Mouse (Mus musculus): ENCODE results near the gene Nell1. TPM values are rescaled to one million over a fixed set of nuclear protein-coding genes. Genes with fewer than 3 reads are reported as not detected.

Nell1 gene
- polyA plus RNA-seq, 1 experiment from 2014 or later = 0.35 TPM

GRCm38 (mm10) chr7:50514830-50515229 lies 540.2 kb downstream of the Nell1 start:
- no peak overlapping the region for H3K27ac ChIP-seq
- H3K9me3 ChIP-seq = no peaks in the 10 kb centered on the region
- H3K4me1 ChIP-seq = 0 out of 2 replicates have a peak, but pooled peaks cover 4% of the 10 kb centered on the region
- WGBS = 82% methylated on average over 3 of the region's 3 CpGs
- no peaks in the 10 kb centered on the region for H3K27me3 ChIP-seq (ENCODE audit: poor library complexity, severe bottlenecking)
- no peak for DNase-seq (ENCODE audit: extremely low spot score, low spot score)
- H3K36me3 ChIP-seq (replicated peaks) = no peaks in the 10 kb centered on the region
- no peak overlapping the region for H3K4me3 ChIP-seq

GRCm38 (mm10) chr7:50516681-50517080 lies 542.0 kb downstream of the Nell1 start:
- H3K36me3 ChIP-seq (replicated peaks) = no peaks in the 10 kb centered on the region
- 90% methylated on average over 3 of the region's 3 CpGs for WGBS
- H3K27ac ChIP-seq = no peak overlapping the region
- H3K4me1 ChIP-seq = 0 out of 2 replicates have a peak, but pooled peaks cover 4% of the 10 kb centered on the region
- no peak for DNase-seq (ENCODE audit: extremely low spot score, low spot score)
- no peak overlapping the region for H3K4me3 ChIP-seq
- no peaks in the 10 kb centered on the region for H3K9me3 ChIP-seq
- no peaks in the 10 kb centered on the region for H3K27me3 ChIP-seq (ENCODE audit: poor library complexity, severe bottlenecking)

- H3K9me3 ChIP-seq = no peaks in the 10 kb centered on the region
- no peak overlapping the region for H3K4me3 ChIP-seq
- no peaks in the 10 kb centered on the region for H3K27me3 ChIP-seq (ENCODE audit: poor library complexity, severe bottlenecking)
- no peak overlapping the region for H3K27ac ChIP-seq
- no peak for DNase-seq (ENCODE audit: extremely low spot score, low spot score)
- no peaks in the 10 kb centered on the region; the same call in 1 of the 2 replicates for H3K4me1 ChIP-seq
- H3K36me3 ChIP-seq (replicated peaks) = no peaks in the 10 kb centered on the region
- WGBS = 41% methylated on average over 5 of the region's 5 CpGs
Measured at GRCm38 (mm10) chr7:50543373-50543772, 568.7 kb downstream of the Nell1 start.

DNA sequence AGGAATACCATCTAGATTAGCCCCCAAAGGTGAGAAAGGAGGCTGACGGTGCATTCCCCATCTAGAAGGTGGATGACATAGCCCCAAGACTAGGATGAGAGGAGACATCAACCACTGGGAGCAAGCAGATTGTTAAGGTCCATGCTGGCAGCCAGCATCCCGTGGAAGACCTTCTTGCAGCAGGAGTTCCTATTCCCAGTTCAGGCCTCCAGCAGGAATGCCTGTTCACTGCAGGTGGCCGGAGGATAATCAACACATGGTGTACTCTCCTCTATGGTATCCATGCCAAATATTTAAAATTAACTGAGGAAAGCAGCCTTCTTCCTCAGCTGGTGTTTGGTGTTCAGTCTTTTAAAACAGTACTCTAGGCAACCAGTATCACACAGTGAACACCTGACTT lies 574.9 kb downstream of the Nell1 start:
- H3K4me3 ChIP-seq = no peak overlapping the region
- WGBS = 76% methylated on average over 3 of the region's 3 CpGs
- H3K27me3 ChIP-seq (ENCODE audit: poor library complexity, severe bottlenecking) = no peaks in the 10 kb centered on the region
- no peaks in the 10 kb centered on the region for H3K9me3 ChIP-seq
- DNase-seq (ENCODE audit: extremely low spot score, low spot score) = no peak
- no peaks in the 10 kb centered on the region for H3K36me3 ChIP-seq (replicated peaks)
- H3K27ac ChIP-seq = no peak overlapping the region
- H3K4me1 ChIP-seq = no peaks in the 10 kb centered on the region

- Histone ChIP-seq H3K9me3 (no peaks in the 10 kb centered on the region), H3K36me3 (replicated peaks) (no peaks in the 10 kb centered on the region), H3K4me3 (no peak overlapping the region), H3K27me3 (ENCODE audit: poor library complexity, severe bottlenecking) (no peaks in the 10 kb centered on the region), H3K4me1 (no peaks in the 10 kb centered on the region), H3K27ac (no peak overlapping the region)
- no peak for DNase-seq (ENCODE audit: extremely low spot score, low spot score)
- WGBS = 80% methylated on average over 4 of the region's 4 CpGs
Measured at GRCm38 (mm10) chr7:50551426-50551825, 576.8 kb downstream of the Nell1 start.

DNA sequence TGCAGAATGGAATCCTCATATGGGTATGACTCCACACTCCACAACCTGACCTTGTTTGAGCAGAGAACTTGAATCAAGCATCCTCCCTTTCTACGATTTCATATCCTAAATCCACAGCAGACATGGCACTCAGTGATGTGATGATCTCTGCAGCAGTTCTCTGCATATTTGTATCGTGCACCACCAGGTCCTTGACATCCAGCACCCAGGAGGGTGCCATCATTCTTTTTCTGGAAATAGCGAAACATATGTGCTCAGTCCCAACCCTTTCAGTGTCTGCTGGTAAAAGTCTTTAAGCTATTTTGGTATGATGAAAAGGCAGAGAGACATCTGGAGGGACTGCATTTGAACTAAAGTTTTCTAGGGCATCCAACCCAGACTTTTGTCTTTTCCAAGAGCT lies 588.0 kb downstream of the Nell1 start:
- no peak for DNase-seq (ENCODE audit: extremely low spot score, low spot score)
- no peak overlapping the region for H3K4me3 ChIP-seq
- no peaks in the 10 kb centered on the region for H3K4me1 ChIP-seq
- 93% methylated on average over 3 of the region's 3 CpGs for whole genome bisulfite sequencing
- H3K9me3 ChIP-seq = no peaks in the 10 kb centered on the region
- no peak overlapping the region for H3K27ac ChIP-seq
- H3K36me3 ChIP-seq (replicated peaks) = no peaks in the 10 kb centered on the region
- H3K27me3 ChIP-seq (ENCODE audit: poor library complexity, severe bottlenecking) = no peaks in the 10 kb centered on the region

DNA sequence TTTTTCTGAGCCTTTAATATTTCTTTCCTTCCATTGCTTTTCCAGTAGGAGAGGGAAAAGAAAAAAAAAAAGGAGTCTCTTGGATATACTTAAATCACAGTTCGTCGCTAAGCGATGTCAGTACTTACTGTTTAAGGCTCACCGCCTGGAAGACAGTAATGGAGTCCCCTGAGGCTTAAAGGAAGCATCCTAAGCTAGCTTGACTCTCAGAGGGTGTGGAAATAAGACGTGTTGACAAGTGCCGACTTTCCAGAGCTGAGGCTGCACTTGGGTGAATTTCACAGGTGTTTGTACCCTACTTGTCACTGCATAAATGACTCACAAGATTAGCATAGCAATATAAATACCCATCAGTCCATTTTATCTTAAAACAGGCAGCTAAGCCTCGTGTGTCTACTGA lies 599.2 kb downstream of the Nell1 start:
- H3K4me3 ChIP-seq = no peak overlapping the region
- no peaks in the 10 kb centered on the region for H3K27me3 ChIP-seq (ENCODE audit: poor library complexity, severe bottlenecking)
- H3K9me3 ChIP-seq = no peaks in the 10 kb centered on the region
- no peak overlapping the region for H3K27ac ChIP-seq
- DNase-seq (ENCODE audit: extremely low spot score, low spot score) = no peak
- 85% methylated on average over 7 of the region's 7 CpGs for WGBS
- no peaks in the 10 kb centered on the region for H3K36me3 ChIP-seq (replicated peaks)
- H3K4me1 ChIP-seq = no peaks in the 10 kb centered on the region

DNA sequence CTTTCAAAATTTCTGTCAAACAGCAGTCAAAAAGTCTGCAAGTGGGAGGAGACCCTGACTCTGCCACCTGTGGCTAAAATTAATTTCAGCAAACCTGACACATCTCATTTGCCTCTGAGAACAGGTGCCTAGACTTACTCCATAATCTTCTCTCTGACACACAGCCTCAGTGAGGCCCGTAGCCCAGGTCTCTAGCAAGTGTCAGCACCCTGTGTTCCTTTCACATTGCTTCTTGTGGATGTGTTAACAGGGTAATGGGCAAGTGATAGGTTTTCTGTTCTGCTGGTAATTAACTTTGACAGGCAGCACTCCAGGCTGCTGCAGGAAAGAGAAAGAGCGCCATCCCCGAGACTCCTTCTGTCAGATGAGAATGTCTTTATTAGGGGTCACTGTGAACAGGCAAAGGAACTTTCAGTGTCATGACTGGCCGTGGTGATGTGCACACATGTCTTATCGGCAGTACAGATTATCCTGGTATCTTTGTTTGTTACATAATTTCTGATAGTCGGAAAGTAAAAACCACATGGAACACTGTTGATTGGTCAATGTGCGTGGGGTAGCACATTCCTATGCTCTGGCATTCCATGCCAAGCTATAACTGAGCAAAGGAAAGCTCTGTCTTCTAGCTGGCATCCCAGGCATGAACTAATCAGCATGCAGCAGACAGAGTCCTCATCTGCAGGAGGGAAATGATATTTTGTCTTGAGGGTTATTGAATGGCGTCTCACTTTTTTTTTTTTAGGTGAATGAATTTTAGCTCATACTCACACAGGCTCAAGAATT lies 614.2 kb downstream of the Nell1 start:
- no peaks in the 10 kb centered on the region for H3K9me3 ChIP-seq
- no peaks in the 10 kb centered on the region for H3K4me1 ChIP-seq
- no peaks in the 10 kb centered on the region for H3K27me3 ChIP-seq (ENCODE audit: poor library complexity, severe bottlenecking)
- H3K36me3 ChIP-seq (replicated peaks) = no peaks in the 10 kb centered on the region
- WGBS = 74% methylated on average over 8 of the region's 8 CpGs
- DNase-seq (ENCODE audit: extremely low spot score, low spot score) = no peak
- H3K27ac ChIP-seq = no peak overlapping the region
- no peak overlapping the region for H3K4me3 ChIP-seq

DNA sequence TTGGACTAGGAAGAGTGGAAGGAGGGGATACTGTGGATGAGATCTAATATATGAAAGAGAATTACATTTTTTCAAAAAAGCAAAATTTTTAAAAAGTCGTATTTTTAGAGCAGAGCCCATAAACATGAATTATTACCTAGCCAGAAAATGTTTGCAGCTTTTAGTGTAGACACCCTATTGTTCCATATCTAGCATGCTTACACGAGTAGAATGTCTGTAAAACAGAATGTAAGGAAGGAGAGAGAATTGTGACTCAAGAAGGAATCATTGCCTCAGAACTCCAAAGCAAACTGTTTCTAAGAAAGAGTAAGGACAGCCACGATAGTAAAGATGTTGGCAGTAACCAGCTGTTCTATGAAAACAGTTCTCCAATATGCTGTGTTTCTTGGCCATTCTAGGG lies 624.2 kb downstream of the Nell1 start, which contains the start of gene 4933405O20Rik:
Gene 4933405O20Rik, plus strand, starts transcription at position 301 of the 400 bp plus-strand sequence.
- Histone ChIP-seq H3K9me3 (no peaks in the 10 kb centered on the region), H3K27ac (no peak within 1 kb of the TSS), H3K36me3 (replicated peaks) (no peaks in the 10 kb centered on the region), H3K27me3 (ENCODE audit: poor library complexity, severe bottlenecking) (no peaks in the 10 kb centered on the region), H3K4me3 (no peak within 1 kb of the TSS), H3K4me1 (no peaks in the 10 kb centered on the region)
- no peak for DNase-seq (ENCODE audit: extremely low spot score, low spot score)
- 84% methylated on average over 3 of the region's 3 CpGs for WGBS

DNA sequence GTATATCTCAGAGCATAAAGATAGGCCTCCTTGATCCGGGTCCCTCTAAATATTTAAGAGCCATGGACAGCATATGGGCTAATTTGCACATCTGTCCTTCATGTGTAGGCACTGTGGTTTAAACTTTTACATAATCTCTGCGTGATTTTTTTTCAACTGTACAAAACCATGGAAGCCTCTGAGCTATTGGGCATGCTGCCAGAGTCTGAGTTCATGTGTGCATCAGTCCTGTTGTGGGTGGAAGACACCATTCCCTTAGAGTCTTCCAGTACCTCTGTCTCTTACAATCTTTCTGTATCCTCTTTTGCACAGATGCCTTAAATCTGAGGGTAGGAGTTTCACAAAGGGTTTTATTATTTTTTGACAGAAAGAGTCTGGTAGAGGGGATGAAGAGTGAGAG lies 639.4 kb downstream of the Nell1 start:
- no peak overlapping the region for H3K4me3 ChIP-seq
- no peaks in the 10 kb centered on the region for H3K27me3 ChIP-seq (ENCODE audit: poor library complexity, severe bottlenecking)
- no peaks in the 10 kb centered on the region for H3K36me3 ChIP-seq (replicated peaks)
- no peak overlapping the region for H3K27ac ChIP-seq
- no peaks in the 10 kb centered on the region for H3K4me1 ChIP-seq
- 89% methylated on average over 2 of the region's 2 CpGs for WGBS
- DNase-seq (ENCODE audit: extremely low spot score, low spot score) = no peak
- H3K9me3 ChIP-seq = no peaks in the 10 kb centered on the region

DNA sequence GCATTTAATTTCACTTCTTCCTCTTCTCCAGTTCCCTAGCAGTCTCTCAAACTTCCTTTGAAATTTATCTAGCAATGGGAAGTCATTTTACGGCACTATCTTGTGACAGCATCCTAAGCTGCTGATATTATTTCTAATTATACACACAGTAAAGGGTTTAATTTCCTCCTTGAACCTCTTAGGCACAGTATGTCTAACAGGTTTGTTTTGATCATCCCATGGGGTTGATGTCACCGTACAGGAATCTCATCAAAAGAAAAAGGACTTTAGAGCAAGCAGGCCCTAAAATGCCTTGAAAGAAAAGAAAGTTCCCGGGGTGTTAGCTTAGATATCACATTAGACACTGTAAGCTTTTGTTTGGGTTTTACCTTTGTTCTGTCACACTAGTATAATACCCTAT lies 654.5 kb downstream of the Nell1 start:
- no peak overlapping the region for H3K27ac ChIP-seq
- H3K4me3 ChIP-seq = no peak overlapping the region
- 72% methylated on average over 3 of the region's 3 CpGs for WGBS
- H3K27me3 ChIP-seq (ENCODE audit: poor library complexity, severe bottlenecking) = no peaks in the 10 kb centered on the region
- no peaks in the 10 kb centered on the region for H3K4me1 ChIP-seq
- H3K36me3 ChIP-seq (replicated peaks) = no peaks in the 10 kb centered on the region
- no peak for DNase-seq (ENCODE audit: extremely low spot score, low spot score)
- H3K9me3 ChIP-seq = no peaks in the 10 kb centered on the region

GRCm38 (mm10) chr7:50633147-50633546 lies 658.5 kb downstream of the Nell1 start:
- Histone ChIP-seq H3K4me3 (no peak overlapping the region), H3K9me3 (no peaks in the 10 kb centered on the region), H3K27ac (no peak overlapping the region), H3K27me3 (ENCODE audit: poor library complexity, severe bottlenecking) (no peaks in the 10 kb centered on the region), H3K4me1 (no peaks in the 10 kb centered on the region), H3K36me3 (replicated peaks) (no peaks in the 10 kb centered on the region)
- DNase-seq (ENCODE audit: extremely low spot score, low spot score) = no peak
- WGBS = 60% methylated on average over 2 of the region's 2 CpGs

- Histone ChIP-seq H3K4me1 (no peaks in the 10 kb centered on the region), H3K27me3 (ENCODE audit: poor library complexity, severe bottlenecking) (no peaks in the 10 kb centered on the region), H3K9me3 (no peaks in the 10 kb centered on the region), H3K4me3 (no peak overlapping the region), H3K27ac (no peak overlapping the region), H3K36me3 (replicated peaks) (no peaks in the 10 kb centered on the region)
- WGBS = 75% methylated on average over 4 of the region's 4 CpGs
- no peak for DNase-seq (ENCODE audit: extremely low spot score, low spot score)
Measured at GRCm38 (mm10) chr7:50672266-50672665, 697.6 kb downstream of the Nell1 start.
